Mouse (Mus musculus) hindbrain, embryonic 11.5 days (tissue): ENCODE results near the gene Agl. TPM values are rescaled to one million over a fixed set of nuclear protein-coding genes. Genes with fewer than 3 reads are reported as not detected.
A peak's percentile ranks its signal among the peaks of the same experiment; 100 is the strongest.

Experiments
- ATAC-seq: fragments of 200-750 bp; cut with Nextera tagmentation; 2 replicates; pipeline ENCODE4 v1.8.0; 2017; ENCODE audit warnings: mild to moderate bottlenecking, moderate TSS enrichment, moderate library complexity; ENCODE audit not compliant: low FRiP score
- DNase-seq: peaks from one replicate; pipeline ENCODE4 v3.0.0-alpha.2; 2015; ENCODE audit warnings: low spot score
- H3K27ac ChIP-seq: fragments of 300-500 bp; sonication (generic); 2 replicates; pipeline ENCODE4 v1.5.1; 2014; ENCODE audit warnings: mild to moderate bottlenecking, low read depth, low read length
- H3K27me3 ChIP-seq: fragments of 300-500 bp; sonication (generic); 2 replicates; pipeline ENCODE4 v1.6.1; 2014; ENCODE audit warnings: mild to moderate bottlenecking, low read length, moderate library complexity, mixed read lengths; ENCODE audit not compliant: control insufficient read depth, insufficient read depth
- H3K36me3 ChIP-seq: fragments of 300-500 bp; sonication (generic); 2 replicates; pipeline ENCODE4 v1.6.1; 2014; ENCODE audit warnings: mild to moderate bottlenecking, low read length, moderate library complexity, mixed read lengths; ENCODE audit not compliant: control insufficient read depth, insufficient read depth
- H3K4me1 ChIP-seq: fragments of 300-500 bp; sonication (generic); replicated peaks from 2 replicates; pipeline ENCODE4 v1.6.1; 2014; ENCODE audit warnings: low read length, mixed read lengths; ENCODE audit not compliant: control insufficient read depth, insufficient read depth
- H3K4me2 ChIP-seq: fragments of 300-500 bp; sonication (generic); replicated peaks from 2 replicates; pipeline ENCODE4 v1.6.1; 2014; ENCODE audit warnings: mild to moderate bottlenecking, low read depth, low read length
- H3K4me3 ChIP-seq: fragments of 300-500 bp; sonication (generic); 2 replicates; pipeline ENCODE4 v1.5.1; 2014; ENCODE audit warnings: low read depth, low read length
- H3K9ac ChIP-seq: fragments of 300-500 bp; sonication (generic); 2 replicates; pipeline ENCODE4 v1.6.1; 2014; ENCODE audit warnings: low read depth, low read length
- H3K9me3 ChIP-seq: fragments of 300-500 bp; sonication (generic); 2 replicates; pipeline ENCODE4 v1.6.1; 2016; ENCODE audit warnings: low read length; ENCODE audit not compliant: control insufficient read depth
- WGBS: fragments of 180-500 bp; shearing (Covaris S2); extraction: QIAGEN DNeasy Blood & Tissue Kit; methylation state at CpG from one replicate; pipeline ENCODE4 v1.1.7; 2014; 5-methylcytosine and 5-hydroxymethylcytosine counted together
- polyA plus RNA-seq: library from polyadenylated mRNA; unstranded; fragments of >200 nt; fragmentation: Nextera tagmentation; extraction: Ambion mirVana; gene quantifications from 2 replicates; pipeline ENCODE4 v1.2.1, GENCODE M21; 2014

The Agl gene
- polyA plus RNA-seq, 1 experiment from 2014 or later, result 16.6 TPM

GRCm38 (mm10) chr3:116722980-116723379 lies 85.0 kb downstream of the Agl start:
- DNase-seq (no peak), ATAC-seq (no peak)
- no peak overlapping the region for H3K27ac ChIP-seq
- 88% methylated on average over 4 of the region's 4 CpGs for WGBS
- H3K4me1 ChIP-seq, result no peaks in the 10 kb centered on the region
- H3K9me3 ChIP-seq, result no peaks in the 10 kb centered on the region
- no peak overlapping the region for H3K4me3 ChIP-seq
- H3K27me3 ChIP-seq, result no peaks in the 10 kb centered on the region
- no peak overlapping the region for H3K9ac ChIP-seq
- no peak overlapping the region for H3K4me2 ChIP-seq
- H3K36me3 ChIP-seq, result no peaks in the 10 kb centered on the region

- H3K27me3 ChIP-seq, result no peaks in the 10 kb centered on the region
- ATAC-seq, result no peak
- H3K36me3 ChIP-seq, result no peaks in the 10 kb centered on the region
- no peak overlapping the region for H3K9ac ChIP-seq
- H3K27ac ChIP-seq, result no peak overlapping the region
- no peaks in the 10 kb centered on the region for H3K4me1 ChIP-seq
- no peak for DNase-seq
- no peak overlapping the region for H3K4me3 ChIP-seq
- H3K9me3 ChIP-seq, result no peaks in the 10 kb centered on the region
- 67% methylated on average over 3 of the region's 3 CpGs for WGBS
- H3K4me2 ChIP-seq, result no peak overlapping the region
Observed at GRCm38 (mm10) chr3:116718951-116719350, 89.0 kb downstream of the Agl start.

GRCm38 (mm10) chr3:116713031-116713430 lies 94.9 kb downstream of the Agl start:
- no peak overlapping the region for H3K27ac ChIP-seq
- no peak overlapping the region for H3K9ac ChIP-seq
- H3K4me2 ChIP-seq, result no peak overlapping the region
- 37% methylated on average over 5 of the region's 5 CpGs for WGBS
- peak; percentile 5 for DNase-seq
- no peak overlapping the region for H3K4me3 ChIP-seq
- ATAC-seq, result no peak
- no peaks in the 10 kb centered on the region for H3K9me3 ChIP-seq
- 0 out of 2 replicates have a peak, but pooled peaks cover 3% of the 10 kb centered on the region for H3K4me1 ChIP-seq
- peaks cover 3% of the 10 kb centered on the region; the same call in 1 of the 2 replicates for H3K27me3 ChIP-seq
- H3K36me3 ChIP-seq, result no peaks in the 10 kb centered on the region

- Histone ChIP-seq H3K4me3 (peak within 1 kb of the TSS; percentile 68), H3K9me3 (no peaks in the 10 kb centered on the region), H3K4me1 (0 out of 2 replicates have a peak, but pooled peaks cover 3% of the 10 kb centered on the region), H3K27ac (peak within 1 kb of the TSS; percentile 42; the same call in 1 of the 2 replicates), H3K4me2 (peak within 1 kb of the TSS; percentile 89), H3K27me3 (peaks cover 3% of the 10 kb centered on the region; the same call in 1 of the 2 replicates), H3K9ac (peak within 1 kb of the TSS; percentile 71), H3K36me3 (no peaks in the 10 kb centered on the region)
- 3% methylated on average over 8 of the region's 8 CpGs for WGBS
- DNase-seq (no peak), ATAC-seq (peak; percentile 41)
Observed at GRCm38 (mm10) chr3:116712436-116712881, 95.5 kb downstream of the Agl start, which contains the start of gene Slc35a3. Gene Slc35a3, minus strand, starts transcription at chr3:116712831.

GRCm38 (mm10) chr3:116711624-116712435 lies 96.1 kb downstream of the Agl start:
- H3K9me3 ChIP-seq, result no peaks in the 10 kb centered on the region
- DNase-seq (peak; percentile 78), ATAC-seq (peak; percentile 89)
- H3K27me3 ChIP-seq, result peaks cover 3% of the 10 kb centered on the region; the same call in 1 of the 2 replicates
- peak overlapping the region; percentile 42; the same call in 1 of the 2 replicates for H3K27ac ChIP-seq
- H3K4me1 ChIP-seq, result 0 out of 2 replicates have a peak, but pooled peaks cover 3% of the 10 kb centered on the region
- no peaks in the 10 kb centered on the region for H3K36me3 ChIP-seq
- WGBS, result under 1% methylated on average over 68 of the region's 85 CpGs
- H3K4me2 ChIP-seq, result peak overlapping the region; percentile 89
- peak overlapping the region; percentile 68 for H3K4me3 ChIP-seq
- H3K9ac ChIP-seq, result peak overlapping the region; percentile 71

GRCm38 (mm10) chr3:116710941-116711340 lies 97.0 kb downstream of the Agl start:
- peaks cover 3% of the 10 kb centered on the region; the same call in 1 of the 2 replicates for H3K27me3 ChIP-seq
- ATAC-seq (no peak), DNase-seq (no peak)
- H3K4me1 ChIP-seq, result 0 out of 2 replicates have a peak, but pooled peaks cover 3% of the 10 kb centered on the region
- no peaks in the 10 kb centered on the region for H3K9me3 ChIP-seq
- WGBS, result 64% methylated on average over 9 of the region's 9 CpGs
- H3K9ac ChIP-seq, result no peak overlapping the region
- H3K27ac ChIP-seq, result no peak overlapping the region
- peak overlapping the region; percentile 68 for H3K4me3 ChIP-seq
- H3K36me3 ChIP-seq, result no peaks in the 10 kb centered on the region
- H3K4me2 ChIP-seq, result peak overlapping the region; percentile 89

- 100% methylated on average over 1 of the region's 1 CpGs for WGBS
- DNase-seq (no peak), ATAC-seq (no peak)
- Histone ChIP-seq H3K4me3 (no peak overlapping the region), H3K27me3 (no peaks in the 10 kb centered on the region), H3K36me3 (no peaks in the 10 kb centered on the region), H3K9ac (no peak overlapping the region), H3K27ac (no peak overlapping the region), H3K4me1 (no peaks in the 10 kb centered on the region), H3K4me2 (no peak overlapping the region), H3K9me3 (no peaks in the 10 kb centered on the region)
Observed at GRCm38 (mm10) chr3:116705637-116706204, 102.2 kb downstream of the Agl start.

- no peaks in the 10 kb centered on the region for H3K27me3 ChIP-seq
- no peak overlapping the region for H3K4me2 ChIP-seq
- no peak overlapping the region for H3K4me3 ChIP-seq
- no peak overlapping the region for H3K9ac ChIP-seq
- H3K27ac ChIP-seq, result no peak overlapping the region
- DNase-seq (no peak), ATAC-seq (no peak)
- H3K4me1 ChIP-seq, result no peaks in the 10 kb centered on the region
- H3K9me3 ChIP-seq, result no peaks in the 10 kb centered on the region
- no peaks in the 10 kb centered on the region for H3K36me3 ChIP-seq
- 92% methylated on average over 5 of the region's 5 CpGs for WGBS
Observed at GRCm38 (mm10) chr3:116703835-116704234, 104.1 kb downstream of the Agl start.
